Mouse (Mus musculus) liver, embryonic 14.5 days (tissue): ENCODE results near the gene Sec1. TPM values are rescaled to one million over a fixed set of nuclear protein-coding genes. Genes with fewer than 3 reads are reported as not detected.

Experiments
- ATAC-seq: fragments of 200-750 bp; cut with Nextera tagmentation; 2 replicates; pipeline ENCODE4 v1.8.0; 2017; ENCODE audit warnings: moderate number of reproducible peaks, mild to moderate bottlenecking, moderate library complexity; ENCODE audit not compliant: insufficient read depth
- DNase-seq, 3 experiments: peaks; one replicate each; pipeline ENCODE4 v3.0.0-alpha.2; 2012 to 2013; ENCODE audit warnings: low read depth in 3 of 3, low spot score in 3 of 3
- H3K27ac ChIP-seq: fragments of 300-500 bp; sonication (generic); 2 replicates; pipeline ENCODE4 v1.5.1; 2014; ENCODE audit warnings: moderate library complexity, mild to moderate bottlenecking, control low read depth, inconsistent platforms
- H3K27me3 ChIP-seq: fragments of 300-500 bp; sonication (generic); 2 replicates; pipeline ENCODE4 v1.6.1; 2014; ENCODE audit warnings: mild to moderate bottlenecking, low read length, moderate library complexity; ENCODE audit not compliant: control insufficient read depth, insufficient read depth
- H3K36me3 ChIP-seq: fragments of 300-500 bp; sonication (generic); replicated peaks from 2 replicates; pipeline ENCODE4 v1.6.1; 2014; ENCODE audit warnings: low read depth; ENCODE audit not compliant: control insufficient read depth, insufficient read depth
- H3K4me1 ChIP-seq, 2 experiments: fragments of 200-500 bp in 1 of 2; fragments of 300-500 bp in 1 of 2; sonication (generic) in 1 of 2; replicated peaks; 2 replicates each; pipeline ENCODE4 v1.6.1; 2012 to 2014; ENCODE audit warnings: antibody characterized with exemption in 1 of 2, inconsistent platforms in 1 of 2, low read length in 1 of 2; ENCODE audit not compliant: control insufficient read depth in 2 of 2, insufficient read depth in 2 of 2
- H3K4me2 ChIP-seq: fragments of 300-500 bp; sonication (generic); 2 replicates; pipeline ENCODE4 v1.6.1; 2014; ENCODE audit warnings: low read depth, mild to moderate bottlenecking, control low read depth, moderate library complexity
- H3K4me3 ChIP-seq, 2 experiments: fragments of 200-500 bp in 1 of 2; fragments of 300-500 bp in 1 of 2; sonication (generic) in 1 of 2; 2 replicates each; pipeline ENCODE4 v1.5.1; 2012 to 2014; ENCODE audit warnings: low read depth in 2 of 2, low read length in 2 of 2, mild to moderate bottlenecking in 2 of 2, control low read depth in 1 of 2, inconsistent platforms in 1 of 2, moderate library complexity in 1 of 2; ENCODE audit not compliant: insufficient read depth in 1 of 2
- H3K9ac ChIP-seq: fragments of 300-500 bp; sonication (generic); replicated peaks from 2 replicates; pipeline ENCODE4 v1.6.1; 2014; ENCODE audit warnings: mild to moderate bottlenecking, control low read depth, moderate library complexity
- H3K9me3 ChIP-seq: fragments of 300-500 bp; sonication (generic); 2 replicates; pipeline ENCODE4 v1.6.1; 2016; ENCODE audit warnings: low read length, mixed read lengths; ENCODE audit not compliant: control insufficient read depth
- CTCF ChIP-seq: IDR thresholded peaks from 2 replicates; pipeline ENCODE4 v1.5.1; 2016; ENCODE audit warnings: antibody characterized with exemption, low read depth, control low read depth
- EP300 ChIP-seq: IDR thresholded peaks from 2 replicates; pipeline ENCODE4 v1.6.1; 2016; ENCODE audit warnings: antibody characterized with exemption, low read depth
- WGBS: fragments of 180-500 bp; shearing (Covaris S2); extraction: QIAGEN DNeasy Blood & Tissue Kit; methylation state at CpG from one replicate; pipeline ENCODE4 v1.1.7; 2014; ENCODE audit not compliant: insufficient replicate concordance; 5-methylcytosine and 5-hydroxymethylcytosine counted together
- polyA plus RNA-seq, 2 experiments: library from polyadenylated mRNA; depleted of rRNA in 1 of 2; stranded (reverse) in 1 of 2; unstranded in 1 of 2; fragments of >200 nt; fragmentation: Nextera tagmentation in 1 of 2; extraction: Ambion mirVana in 1 of 2; gene quantifications; 2 replicates each; pipeline versions ENCODE4 v1.2.1 to v1.2.3; 2012 to 2014

The Sec1 gene
- polyA plus RNA-seq, 2 experiments, result 0.02 TPM; not detected in 1

GRCm38 (mm10) chr7:45632499-45632898 is 61.7 kb downstream of the Sec1 start:
- no peaks in the 10 kb centered on the region for H3K9me3 ChIP-seq
- TF ChIP-seq CTCF, result no peak
- TF ChIP-seq EP300, result no peak
- peaks cover 12% of the 10 kb centered on the region for H3K27me3 ChIP-seq
- ATAC-seq (no peak), DNase-seq (no peak)
- no peaks in the 10 kb centered on the region; a peak in 2 of 4 replicates for H3K4me1 ChIP-seq
- no peak overlapping the region for H3K9ac ChIP-seq
- H3K4me2 ChIP-seq, result no peak overlapping the region
- 45% methylated on average over 35 of the region's 35 CpGs for WGBS
- no peak overlapping the region for H3K27ac ChIP-seq
- no peaks in the 10 kb centered on the region for H3K36me3 ChIP-seq
- H3K4me3 ChIP-seq, result no peak overlapping the region

- Histone ChIP-seq H3K9me3 (no peaks in the 10 kb centered on the region), H3K27me3 (peaks cover 20% of the 10 kb centered on the region), H3K4me3 (no peak overlapping the region), H3K4me2 (no peak overlapping the region), H3K27ac (no peak overlapping the region), H3K4me1 (no peaks in the 10 kb centered on the region; a peak in 1 of 4 replicates), H3K36me3 (no peaks in the 10 kb centered on the region), H3K9ac (no peak overlapping the region)
- WGBS, result 70% methylated on average over 23 of the region's 23 CpGs
- ATAC-seq, result no peak
- DNase-seq, result no peak
- TF ChIP-seq CTCF (no peak), EP300 (no peak)
Measured at GRCm38 (mm10) chr7:45630064-45630907, 63.9 kb downstream of the Sec1 start.

- H3K9me3 ChIP-seq, result no peaks in the 10 kb centered on the region
- 2% methylated on average over 105 of the region's 105 CpGs for WGBS
- H3K9ac ChIP-seq, result peak overlapping the region; percentile 13; the same call in 1 of the 2 replicates
- no peaks in the 10 kb centered on the region for H3K36me3 ChIP-seq
- ATAC-seq (peak; percentile 73), DNase-seq (peak; percentile 43 to 56 (median 48))
- H3K27me3 ChIP-seq, result peaks cover 20% of the 10 kb centered on the region
- TF ChIP-seq EP300 (no peak), CTCF (peak; percentile 60)
- H3K27ac ChIP-seq, result no peak overlapping the region
- H3K4me1 ChIP-seq, result no peaks in the 10 kb centered on the region
- peak overlapping the region; percentile 63 for H3K4me2 ChIP-seq
- H3K4me3 ChIP-seq, result peak overlapping the region; percentile 13 to 49
Measured at GRCm38 (mm10) chr7:45628364-45629294, 65.6 kb downstream of the Sec1 start.

Other genes with a start within 250 kb of the Sec1 start
Only the 30 nearest of the 34 such genes appear.
- gene Tulp2, start 212.5 kb downstream of the Sec1 start, polyA plus RNA-seq (2012; rRNA removed), result 0.06 and 0.13 TPM in 2 replicates
- gene Tulp2, start 212.5 kb downstream of the Sec1 start, polyA plus RNA-seq (2014; fragmentation: Nextera tagmentation; extraction: Ambion mirVana), result 0.47 and 0.57 TPM in 2 replicates
- not detected in 2 replicates for gene Gm45808, start 207.6 kb downstream of the Sec1 start, polyA plus RNA-seq (2012; rRNA removed)
- gene Gm45808, start 207.6 kb downstream of the Sec1 start, polyA plus RNA-seq (2014; fragmentation: Nextera tagmentation; extraction: Ambion mirVana), result 0.20 TPM in 1 of 2 replicates, not detected in the other
- 1.5 and 2.2 TPM in 2 replicates for gene Dhdh, start 205.6 kb downstream of the Sec1 start, polyA plus RNA-seq (2012; rRNA removed)
- 1.6 and 1.8 TPM in 2 replicates for gene Dhdh, start 205.6 kb downstream of the Sec1 start, polyA plus RNA-seq (2014; fragmentation: Nextera tagmentation; extraction: Ambion mirVana)
- 48.2 and 58.8 TPM in 2 replicates for gene Nucb1, start 184.0 kb downstream of the Sec1 start, polyA plus RNA-seq (2012; rRNA removed)
- 81.7 and 97.2 TPM in 2 replicates for gene Nucb1, start 184.0 kb downstream of the Sec1 start, polyA plus RNA-seq (2014; fragmentation: Nextera tagmentation; extraction: Ambion mirVana)
- gene Ppp1r15a, start 168.1 kb downstream of the Sec1 start, polyA plus RNA-seq (2012; rRNA removed), result 79.3 and 140 TPM in 2 replicates
- gene Ppp1r15a, start 168.1 kb downstream of the Sec1 start, polyA plus RNA-seq (2014; fragmentation: Nextera tagmentation; extraction: Ambion mirVana), result 165 and 183 TPM in 2 replicates
- gene Plekha4, start 168.1 kb downstream of the Sec1 start, polyA plus RNA-seq (2012; rRNA removed), result 0.52 and 0.90 TPM in 2 replicates
- gene Plekha4, start 168.1 kb downstream of the Sec1 start, polyA plus RNA-seq (2014; fragmentation: Nextera tagmentation; extraction: Ambion mirVana), result 0.40 and 0.41 TPM in 2 replicates
- 0.95 and 2.1 TPM in 2 replicates for gene Hsd17b14, start 139.5 kb downstream of the Sec1 start, polyA plus RNA-seq (2012; rRNA removed)
- 1.2 and 2.5 TPM in 2 replicates for gene Hsd17b14, start 139.5 kb downstream of the Sec1 start, polyA plus RNA-seq (2014; fragmentation: Nextera tagmentation; extraction: Ambion mirVana)
- gene Bcat2, start 124.2 kb downstream of the Sec1 start, polyA plus RNA-seq (2012; rRNA removed), result 38.8 and 40.6 TPM in 2 replicates
- 35.9 and 39.4 TPM in 2 replicates for gene Bcat2, start 124.2 kb downstream of the Sec1 start, polyA plus RNA-seq (2014; fragmentation: Nextera tagmentation; extraction: Ambion mirVana)
- gene Fgf21, start 78.9 kb downstream of the Sec1 start, polyA plus RNA-seq (2012; rRNA removed), result not detected in 2 replicates
- gene Fgf21, start 78.9 kb downstream of the Sec1 start, polyA plus RNA-seq (2014; fragmentation: Nextera tagmentation; extraction: Ambion mirVana), result not detected in 2 replicates
- not detected in 2 replicates for gene Fut1, start 77.1 kb downstream of the Sec1 start, polyA plus RNA-seq (2012; rRNA removed)
- gene Fut1, start 77.1 kb downstream of the Sec1 start, polyA plus RNA-seq (2014; fragmentation: Nextera tagmentation; extraction: Ambion mirVana), result not detected in 2 replicates
- 0.10 and 0.15 TPM in 2 replicates for gene Izumo1, start 72.6 kb downstream of the Sec1 start, polyA plus RNA-seq (2012; rRNA removed)
- 0.09 TPM in 1 of 2 replicates, not detected in the other for gene Izumo1, start 72.6 kb downstream of the Sec1 start, polyA plus RNA-seq (2014; fragmentation: Nextera tagmentation; extraction: Ambion mirVana)
- 2.2 and 2.6 TPM in 2 replicates for gene Rasip1, start 66.9 kb downstream of the Sec1 start, polyA plus RNA-seq (2012; rRNA removed)
- 1.3 and 2.6 TPM in 2 replicates for gene Rasip1, start 66.9 kb downstream of the Sec1 start, polyA plus RNA-seq (2014; fragmentation: Nextera tagmentation; extraction: Ambion mirVana)
- gene Mamstr, start 54.4 kb downstream of the Sec1 start, polyA plus RNA-seq (2012; rRNA removed), result 0.25 and 0.56 TPM in 2 replicates
- gene Mamstr, start 54.4 kb downstream of the Sec1 start, polyA plus RNA-seq (2014; fragmentation: Nextera tagmentation; extraction: Ambion mirVana), result 0.18 TPM in 1 of 2 replicates, not detected in the other
- gene Fut2, start 28.0 kb downstream of the Sec1 start, polyA plus RNA-seq (2012; rRNA removed), result 0.17 TPM in 1 of 2 replicates, not detected in the other
- gene Fut2, start 28.0 kb downstream of the Sec1 start, polyA plus RNA-seq (2014; fragmentation: Nextera tagmentation; extraction: Ambion mirVana), result not detected in 2 replicates
- gene Ntn5, start 10.4 kb downstream of the Sec1 start, polyA plus RNA-seq (2012; rRNA removed), result 0.04 TPM in 1 of 2 replicates, not detected in the other
- not detected in 2 replicates for gene Ntn5, start 10.4 kb downstream of the Sec1 start, polyA plus RNA-seq (2014; fragmentation: Nextera tagmentation; extraction: Ambion mirVana)
- 0.23 and 0.58 TPM in 2 replicates for gene Car11, start 5.4 kb upstream of the Sec1 start, polyA plus RNA-seq (2012; rRNA removed)
- 0.42 and 0.44 TPM in 2 replicates for gene Car11, start 5.4 kb upstream of the Sec1 start, polyA plus RNA-seq (2014; fragmentation: Nextera tagmentation; extraction: Ambion mirVana)
- 0.69 and 0.80 TPM in 2 replicates for gene Dbp, start 10.7 kb upstream of the Sec1 start, polyA plus RNA-seq (2012; rRNA removed)
- 0.51 and 0.54 TPM in 2 replicates for gene Dbp, start 10.7 kb upstream of the Sec1 start, polyA plus RNA-seq (2014; fragmentation: Nextera tagmentation; extraction: Ambion mirVana)
- 499 and 605 TPM in 2 replicates for gene Rpl18, start 21.1 kb upstream of the Sec1 start, polyA plus RNA-seq (2012; rRNA removed)
- 832 and 846 TPM in 2 replicates for gene Rpl18, start 21.1 kb upstream of the Sec1 start, polyA plus RNA-seq (2014; fragmentation: Nextera tagmentation; extraction: Ambion mirVana)
- gene Sphk2, start 23.6 kb upstream of the Sec1 start, polyA plus RNA-seq (2012; rRNA removed), result 7.6 and 9.1 TPM in 2 replicates
- 5.8 and 9.0 TPM in 2 replicates for gene Sphk2, start 23.6 kb upstream of the Sec1 start, polyA plus RNA-seq (2014; fragmentation: Nextera tagmentation; extraction: Ambion mirVana)
- gene Fam83e, start 26.8 kb upstream of the Sec1 start, polyA plus RNA-seq (2012; rRNA removed), result 0.31 and 0.32 TPM in 2 replicates
- 0.14 and 0.32 TPM in 2 replicates for gene Fam83e, start 26.8 kb upstream of the Sec1 start, polyA plus RNA-seq (2014; fragmentation: Nextera tagmentation; extraction: Ambion mirVana)
- not detected in 2 replicates for gene Spaca4, start 31.4 kb upstream of the Sec1 start, polyA plus RNA-seq (2012; rRNA removed)
- gene Spaca4, start 31.4 kb upstream of the Sec1 start, polyA plus RNA-seq (2014; fragmentation: Nextera tagmentation; extraction: Ambion mirVana), result not detected in 2 replicates
- 0.18 and 0.48 TPM in 2 replicates for gene Lmtk3, start 89.3 kb upstream of the Sec1 start, polyA plus RNA-seq (2012; rRNA removed)
- not detected in 2 replicates for gene Lmtk3, start 89.3 kb upstream of the Sec1 start, polyA plus RNA-seq (2014; fragmentation: Nextera tagmentation; extraction: Ambion mirVana)
- gene Sult2b1, start 90.3 kb upstream of the Sec1 start, polyA plus RNA-seq (2012; rRNA removed), result 0.06 and 0.35 TPM in 2 replicates
- gene Sult2b1, start 90.3 kb upstream of the Sec1 start, polyA plus RNA-seq (2014; fragmentation: Nextera tagmentation; extraction: Ambion mirVana), result 0.15 and 0.43 TPM in 2 replicates
- 14.5 and 19.4 TPM in 2 replicates for gene Cyth2, start 120.2 kb upstream of the Sec1 start, polyA plus RNA-seq (2012; rRNA removed)
- 23.0 and 26.5 TPM in 2 replicates for gene Cyth2, start 120.2 kb upstream of the Sec1 start, polyA plus RNA-seq (2014; fragmentation: Nextera tagmentation; extraction: Ambion mirVana)
- gene Kcnj14, start 130.4 kb upstream of the Sec1 start, polyA plus RNA-seq (2012; rRNA removed), result 0.06 and 0.11 TPM in 2 replicates
- 0.06 and 0.19 TPM in 2 replicates for gene Kcnj14, start 130.4 kb upstream of the Sec1 start, polyA plus RNA-seq (2014; fragmentation: Nextera tagmentation; extraction: Ambion mirVana)
- gene Grwd1, start 136.5 kb upstream of the Sec1 start, polyA plus RNA-seq (2012; rRNA removed), result 11.2 and 12.8 TPM in 2 replicates
- gene Grwd1, start 136.5 kb upstream of the Sec1 start, polyA plus RNA-seq (2014; fragmentation: Nextera tagmentation; extraction: Ambion mirVana), result 23.0 and 23.7 TPM in 2 replicates
- gene Kdelr1, start 178.4 kb upstream of the Sec1 start, polyA plus RNA-seq (2012; rRNA removed), result 53.9 and 74.6 TPM in 2 replicates
- gene Kdelr1, start 178.4 kb upstream of the Sec1 start, polyA plus RNA-seq (2014; fragmentation: Nextera tagmentation; extraction: Ambion mirVana), result 33.9 and 34.8 TPM in 2 replicates
- 0.11 and 0.13 TPM in 2 replicates for gene Grin2d, start 184.0 kb upstream of the Sec1 start, polyA plus RNA-seq (2012; rRNA removed)
- gene Grin2d, start 184.0 kb upstream of the Sec1 start, polyA plus RNA-seq (2014; fragmentation: Nextera tagmentation; extraction: Ambion mirVana), result 0.01 TPM in 1 of 2 replicates, not detected in the other
- 0.86 and 1.2 TPM in 2 replicates for gene Syngr4, start 202.3 kb upstream of the Sec1 start, polyA plus RNA-seq (2012; rRNA removed)
- 1.2 and 1.3 TPM in 2 replicates for gene Syngr4, start 202.3 kb upstream of the Sec1 start, polyA plus RNA-seq (2014; fragmentation: Nextera tagmentation; extraction: Ambion mirVana)
- gene Tmem143, start 202.5 kb upstream of the Sec1 start, polyA plus RNA-seq (2012; rRNA removed), result 8.6 and 10.2 TPM in 2 replicates
- gene Tmem143, start 202.5 kb upstream of the Sec1 start, polyA plus RNA-seq (2014; fragmentation: Nextera tagmentation; extraction: Ambion mirVana), result 2.4 and 2.7 TPM in 2 replicates